Mouse (Mus musculus) lung, adult 2 months (tissue): ENCODE data around the gene Flywch1. TPM values are rescaled to one million over a fixed set of nuclear protein-coding genes. Genes with fewer than 3 reads are reported as not detected.
"Not testable (repeated sequence)": the region's sequence is repeated elsewhere in the genome, so short reads cannot be mapped to it uniquely, and the experiment has no call there.

ENCODE experiments used
- DNase-seq: peaks from one replicate; pipeline ENCODE4 v3.0.0; 2022
- H3K4me1 ChIP-seq: fragments of 200-500 bp; 2 replicates; pipeline ENCODE4 v1.6.1; 2011; ENCODE audit warnings: low read length; ENCODE audit not compliant: control insufficient read depth, insufficient read depth
- H3K4me3 ChIP-seq: fragments of 200-500 bp; replicated peaks from 2 replicates; pipeline ENCODE3; 2011; ENCODE audit warnings: low read depth, mild to moderate bottlenecking, control low read depth, low read length; ENCODE audit errors: extremely low read depth
- CTCF ChIP-seq: fragments of 200-500 bp; IDR thresholded peaks from 2 replicates; pipeline ENCODE4 v1.5.1; 2011; ENCODE audit warnings: mild to moderate bottlenecking, low read length, control low read depth; ENCODE audit not compliant: insufficient read depth
- POLR2A ChIP-seq: fragments of 200-500 bp; IDR thresholded peaks from 2 replicates; pipeline ENCODE4 v1.6.1; 2011; ENCODE audit warnings: low read depth, mild to moderate bottlenecking, control low read depth, low read length, borderline replicate concordance; ENCODE audit errors: extremely low read depth
- WGBS: fragments of 180-500 bp; shearing (Covaris S2); methylation state at CpG from one replicate; pipeline ENCODE4 v1.1.7; 2018; 5-methylcytosine and 5-hydroxymethylcytosine counted together
- polyA plus RNA-seq: library from polyadenylated mRNA; depleted of rRNA; stranded (reverse); fragments of >200 nt; gene quantifications from 2 replicates; pipeline ENCODE4 v1.2.3, GENCODE M21; 2012

Flywch1 gene
- polyA plus RNA-seq, 1 experiment = 39.1 TPM

GRCm38 (mm10) chr17:23783352-23783751, 11.9 kb upstream of the Flywch1 start:
- DNase-seq = no peak
- no peak for TF ChIP-seq POLR2A
- no peak for TF ChIP-seq CTCF
- no peak overlapping the region for H3K4me3 ChIP-seq

GRCm38 (mm10) chr17:23778447-23778846, 7.0 kb upstream of the Flywch1 start:
- Histone ChIP-seq H3K4me1 (no peaks in the 10 kb centered on the region), H3K4me3 (no peak overlapping the region)
- WGBS = 33% methylated on average over 2 of the region's 2 CpGs
- TF ChIP-seq CTCF = no peak
- TF ChIP-seq POLR2A = 0 out of 2 replicates have a peak, but pooled peaks have one; percentile 16
- DNase-seq = no peak

More at GRCm38 (mm10) chr17:23783352-23783751, 11.9 kb upstream of the Flywch1 start:
- no peaks in the 10 kb centered on the region for H3K4me1 ChIP-seq

GRCm38 (mm10) chr17:23777141-23777540, 5.7 kb upstream of the Flywch1 start:
- 70% methylated on average over 2 of the region's 2 CpGs for WGBS
- no peak for DNase-seq
- H3K4me3 ChIP-seq = no peak overlapping the region
- H3K4me1 ChIP-seq = no peaks in the 10 kb centered on the region
- TF ChIP-seq CTCF (no peak), POLR2A (no peak)

- TF ChIP-seq POLR2A = no peak
- TF ChIP-seq CTCF = no peak
- WGBS = 81% methylated on average over 10 of the region's 10 CpGs
- Histone ChIP-seq H3K4me3 (no peak overlapping the region), H3K4me1 (no peaks in the 10 kb centered on the region; the same call in 1 of the 2 replicates)
- no peak for DNase-seq
These were observed 4.8 kb upstream of the Flywch1 start for GRCm38 (mm10) chr17:23776216-23776615.

- peak; percentile 82 for DNase-seq
- no peaks in the 10 kb centered on the region; the same call in none of the 2 replicates for H3K4me1 ChIP-seq
- H3K4me3 ChIP-seq = no peak overlapping the region
- TF ChIP-seq CTCF (peak; percentile 94), POLR2A (no peak)
- WGBS = 3% methylated on average over 12 of the region's 12 CpGs
These were observed 2.7 kb upstream of the Flywch1 start for GRCm38 (mm10) chr17:23774090-23774489.

- DNase-seq = no peak
- TF ChIP-seq POLR2A = no peak
- TF ChIP-seq CTCF = no peak
- Histone ChIP-seq H3K4me3 (no peak overlapping the region), H3K4me1 (no peaks in the 10 kb centered on the region; the same call in none of the 2 replicates)
- WGBS = 69% methylated on average over 6 of the region's 6 CpGs
These were observed 2.3 kb upstream of the Flywch1 start for GRCm38 (mm10) chr17:23773676-23774075.

GRCm38 (mm10) chr17:23772219-23772556, 786 bp upstream of the Flywch1 start:
- not testable (repeated sequence) for H3K4me1 ChIP-seq, DNase-seq, H3K4me3 ChIP-seq
- WGBS = 76% methylated on average over 2 of the region's 2 CpGs

GRCm38 (mm10) chr17:23770896-23771283, 512 bp downstream of the Flywch1 start:
- Histone ChIP-seq H3K4me3 (peak overlapping the region; percentile 67), H3K4me1 (no peaks in the 10 kb centered on the region; the same call in none of the 2 replicates)
- TF ChIP-seq CTCF (no peak), POLR2A (no peak)
- DNase-seq = no peak
- WGBS = 2% methylated on average over 19 of the region's 19 CpGs

GRCm38 (mm10) chr17:23770493-23770892, 909 bp downstream of the Flywch1 start:
- TF ChIP-seq CTCF = no peak
- no peak for DNase-seq
- WGBS = 39% methylated on average over 2 of the region's 2 CpGs
- peak overlapping the region; percentile 67 for H3K4me3 ChIP-seq
- H3K4me1 ChIP-seq = no peaks in the 10 kb centered on the region; the same call in none of the 2 replicates

GRCm38 (mm10) chr17:23762976-23763375, 8.4 kb downstream of the Flywch1 start:
- TF ChIP-seq POLR2A (no peak), CTCF (no peak)
- Histone ChIP-seq H3K4me1 (no peaks in the 10 kb centered on the region), H3K4me3 (no peak overlapping the region)
- no peak for DNase-seq
- WGBS = 85% methylated on average over 11 of the region's 11 CpGs

- no peak for DNase-seq
- no peak for TF ChIP-seq CTCF
- no peak for TF ChIP-seq POLR2A
- Histone ChIP-seq H3K4me1 (no peaks in the 10 kb centered on the region), H3K4me3 (no peak overlapping the region)
- WGBS = 96% methylated on average over 3 of the region's 3 CpGs
These were observed 10.2 kb downstream of the Flywch1 start for GRCm38 (mm10) chr17:23761155-23761554.
